Mouse (Mus musculus) embryo, embryonic 10.5 days (tissue): ENCODE results near the gene Stac3.

ENCODE experiments used
- DNase-seq: peaks from one replicate; pipeline ENCODE4 v3.0.0-alpha.2; 2015; ENCODE audit warnings: low spot score

Gene Stac3

DNA sequence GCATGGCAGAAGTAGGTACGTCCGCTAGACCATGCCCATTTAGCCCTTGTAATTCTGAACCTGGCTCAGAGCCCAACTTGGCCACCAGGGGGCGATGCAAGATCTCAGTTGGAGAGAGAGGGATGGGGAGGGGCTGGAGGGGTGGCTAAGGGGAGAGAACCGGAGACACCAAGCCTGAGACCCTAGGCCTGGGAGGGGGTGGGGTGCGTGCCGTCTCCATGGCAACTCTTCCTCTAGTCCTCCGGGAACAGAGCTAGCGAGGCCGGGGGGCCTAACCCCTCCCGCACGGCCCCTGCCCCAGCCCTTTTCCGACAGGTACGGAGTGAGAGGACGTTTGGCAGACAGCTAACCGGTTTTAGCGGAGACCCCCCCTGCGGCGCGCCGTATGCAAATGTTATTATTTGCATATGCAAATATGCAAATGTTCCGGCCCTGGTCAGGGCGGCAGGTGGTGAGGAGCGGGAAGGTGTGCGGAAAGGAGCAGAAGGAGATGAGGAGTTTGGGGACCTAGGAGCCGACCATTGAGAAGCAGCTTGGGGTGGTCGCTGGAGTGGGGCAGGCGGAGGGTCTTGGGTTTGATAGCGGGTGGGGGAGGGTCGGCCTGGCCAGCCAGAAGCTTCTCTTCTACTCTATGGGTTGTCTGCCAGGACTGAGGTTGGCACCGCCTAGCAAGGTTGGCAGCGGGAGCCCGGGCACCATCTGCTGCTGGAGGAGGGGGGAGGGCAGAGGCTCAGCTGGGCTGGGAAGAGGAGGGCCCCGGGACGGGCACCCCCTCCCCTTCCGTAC is 7.8 kb downstream of the Stac3 start:
- peak; percentile 98 for DNase-seq

GRCm38 (mm10) chr10:127509837-127510701 is 8.6 kb downstream of the Stac3 start:
- peak; percentile 63 for DNase-seq

- peak; percentile 41 for DNase-seq
These were observed 9.6 kb downstream of the Stac3 start for GRCm38 (mm10) chr10:127510895-127511617.

GRCm38 (mm10) chr10:127511634-127512306 is 10.3 kb downstream of the Stac3 start:
- peak; percentile 78 for DNase-seq

- no peak for DNase-seq
These were observed 10.8 kb downstream of the Stac3 start for GRCm38 (mm10) chr10:127512307-127512666.

DNA sequence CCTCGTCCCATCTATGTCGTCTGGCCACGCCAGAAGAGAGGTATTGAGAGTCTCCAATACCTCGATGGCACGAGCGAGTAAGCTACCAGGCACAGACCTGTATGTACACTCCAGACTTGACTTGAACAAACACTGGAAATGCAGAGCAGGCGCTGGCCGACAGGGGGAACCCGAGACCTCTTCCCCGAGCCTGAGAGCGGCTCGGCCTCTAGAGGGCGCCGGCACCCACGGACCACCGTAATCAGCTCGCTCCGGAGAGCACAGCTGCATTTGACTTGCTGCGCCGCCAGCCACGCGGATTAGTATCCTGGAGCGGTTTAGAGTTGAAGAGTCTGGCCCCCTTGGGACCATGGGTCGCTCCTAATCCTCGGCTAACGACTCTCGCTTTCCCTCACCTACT is 11.3 kb downstream of the Stac3 start:
- peak; percentile 95 for DNase-seq

- DNase-seq, result peak; percentile 67
These were observed 12.1 kb downstream of the Stac3 start for GRCm38 (mm10) chr10:127513501-127514091.

DNA sequence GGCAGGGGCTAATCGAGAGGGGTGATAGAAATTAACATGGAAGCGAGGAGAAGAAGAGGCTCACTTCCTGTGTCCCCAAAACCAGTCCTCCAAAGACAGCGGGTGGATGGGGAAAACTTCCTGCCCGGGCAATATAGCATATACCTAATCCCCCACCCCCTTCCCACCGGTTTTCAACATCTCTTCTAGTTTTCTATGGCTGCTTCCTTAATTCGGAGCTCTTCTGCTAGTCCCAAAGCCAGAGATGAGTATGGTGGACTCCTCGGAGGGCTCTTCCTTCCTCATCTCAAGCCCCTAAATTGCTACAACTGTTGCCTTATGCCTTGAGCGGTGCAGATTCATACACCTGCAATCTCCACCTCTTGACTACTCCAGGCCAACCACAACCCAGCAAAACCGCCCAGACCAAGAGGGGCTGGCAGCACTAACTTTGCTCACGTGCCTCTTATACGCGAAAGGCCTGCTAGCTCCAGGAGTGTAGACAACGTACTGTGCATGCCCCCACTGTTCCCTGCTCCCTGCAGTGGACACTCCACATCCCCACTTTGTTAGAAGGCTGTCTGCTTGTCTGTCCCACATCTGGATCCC is 12.7 kb downstream of the Stac3 start:
- peak; percentile 7 for DNase-seq

GRCm38 (mm10) chr10:127514764-127515163 is 13.3 kb downstream of the Stac3 start, which contains the start of gene Ndufa4l2:
Ndufa4l2 (plus strand) TSS chr10:127514967.
- no peak for DNase-seq

- DNase-seq, result peak; percentile 69
These were observed 13.9 kb downstream of the Stac3 start for GRCm38 (mm10) chr10:127515271-127515982.

DNA sequence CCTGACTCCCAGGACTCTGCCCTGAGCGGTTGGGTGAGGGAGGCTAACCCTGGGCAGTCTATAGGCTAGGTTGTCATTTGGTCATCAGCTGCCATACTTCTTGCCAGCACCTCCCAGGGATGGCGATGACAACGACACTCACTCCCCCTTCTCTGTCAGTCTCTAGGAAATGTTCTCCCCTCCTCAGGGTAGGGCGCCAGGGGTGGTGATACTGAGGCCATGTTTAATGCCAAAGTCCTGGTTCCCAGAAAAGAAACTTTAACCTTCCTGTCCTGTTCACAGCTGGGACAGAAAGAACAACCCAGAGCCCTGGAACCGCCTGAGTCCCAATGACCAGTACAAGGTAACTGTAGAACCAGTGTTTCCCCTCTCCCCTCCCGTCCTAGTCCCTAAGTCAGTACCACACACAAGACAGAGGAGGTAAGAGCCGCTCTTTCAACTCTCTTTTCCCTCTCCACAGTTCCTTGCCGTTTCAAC is 14.5 kb downstream of the Stac3 start:
- no peak for DNase-seq

- DNase-seq, result peak; percentile 68
These were observed 15.2 kb downstream of the Stac3 start for GRCm38 (mm10) chr10:127516576-127517260.

- no peak for DNase-seq
These were observed 16.5 kb downstream of the Stac3 start for GRCm38 (mm10) chr10:127517941-127518340.

DNA sequence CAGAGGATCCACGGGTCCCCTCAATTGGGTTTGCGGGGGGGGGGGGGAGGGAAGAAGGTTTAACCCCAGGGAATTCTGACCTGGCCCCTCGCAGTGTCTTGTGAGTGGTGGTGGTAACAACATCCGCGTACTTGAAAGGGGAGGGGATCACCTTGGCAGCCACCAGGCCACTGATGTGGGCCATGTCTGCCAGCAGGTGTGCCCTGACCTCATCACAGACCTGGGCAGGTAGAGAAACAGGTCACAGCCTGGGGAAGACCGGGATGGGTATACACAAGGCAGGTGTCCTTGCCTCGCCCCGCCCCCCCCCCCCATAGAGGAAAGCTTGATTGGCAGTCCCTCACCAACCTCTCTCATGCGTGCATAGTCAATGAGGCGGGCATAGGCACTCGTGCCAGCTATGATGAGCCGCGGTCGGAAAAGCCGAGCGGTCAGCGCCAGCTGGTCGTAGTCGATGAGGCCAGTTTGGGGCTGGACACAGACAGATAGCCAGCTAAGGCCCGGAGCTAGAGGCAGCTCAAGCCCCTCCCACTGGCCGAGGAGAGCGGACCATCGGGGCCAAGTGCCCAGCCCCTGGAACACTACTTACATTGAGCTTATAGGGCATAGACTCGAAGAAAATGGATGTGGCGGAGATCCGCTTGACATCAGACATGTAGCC is 17.7 kb downstream of the Stac3 start:
- DNase-seq, result no peak

- DNase-seq, result no peak
These were observed 18.6 kb downstream of the Stac3 start for GRCm38 (mm10) chr10:127519903-127520713.

DNA sequence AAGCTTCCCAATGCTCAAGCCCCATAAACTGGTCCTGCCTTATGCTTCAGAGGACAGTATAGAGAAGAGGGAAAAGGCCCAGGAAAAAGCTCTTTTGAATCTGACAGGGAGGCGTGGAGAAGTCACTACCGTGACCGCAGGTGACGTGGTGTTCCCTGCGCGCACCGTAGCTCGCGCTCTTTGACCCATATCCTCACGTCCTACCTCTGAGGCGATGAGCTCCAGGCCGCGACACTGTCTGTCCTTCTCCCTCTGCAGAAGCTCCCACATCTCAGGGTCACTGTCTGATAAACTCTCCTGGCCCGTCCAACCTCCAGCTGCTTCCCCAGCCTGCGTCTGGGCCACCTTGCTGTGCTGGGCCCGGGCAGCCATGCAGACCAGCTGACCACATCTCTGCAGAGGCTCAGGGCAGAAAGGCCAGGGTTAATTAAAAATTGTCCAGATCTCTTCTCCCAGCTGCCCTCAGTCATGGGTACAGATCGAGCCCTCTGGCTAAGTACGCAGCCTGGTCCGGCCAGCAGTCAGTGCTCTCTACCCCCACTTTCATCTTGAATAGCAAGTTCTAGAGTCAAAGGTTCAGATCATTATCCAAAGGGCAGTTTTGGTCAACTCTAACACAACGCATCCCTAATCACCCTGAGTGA is 19.4 kb downstream of the Stac3 start:
- no peak for DNase-seq

DNA sequence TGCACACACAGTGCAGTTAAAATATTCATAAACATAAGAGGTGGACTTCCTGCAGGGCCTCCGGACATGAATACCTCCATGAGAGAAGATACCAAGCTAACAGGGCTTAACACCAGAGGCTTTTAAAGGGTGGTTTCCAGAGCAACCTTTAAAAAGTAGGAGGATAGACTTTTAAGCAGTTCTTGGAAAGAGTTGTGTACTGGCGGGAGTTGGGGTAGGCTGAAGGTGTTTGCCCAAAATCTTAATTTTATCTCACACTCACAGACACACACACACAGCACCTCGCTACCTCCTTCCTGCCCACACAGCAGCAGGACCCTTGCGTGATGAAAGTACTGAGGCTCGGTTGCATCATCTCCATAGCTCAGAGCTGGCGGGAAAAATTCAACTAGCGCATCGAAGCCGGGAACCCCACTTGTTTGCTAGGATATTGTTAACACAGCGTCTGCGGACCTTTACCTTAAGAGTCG is 20.2 kb downstream of the Stac3 start:
- peak; percentile 7 for DNase-seq
